Mouse (Mus musculus) Muller cell, postnatal 12 days (primary cell): ENCODE measurements around the gene Kcnd3.

ENCODE experiments used
- DNase-seq: peaks from one replicate; pipeline ENCODE4 v3.0.0-alpha.2; 2015; ENCODE audit errors: inconsistent ontology term

Gene Kcnd3

GRCm38 (mm10) chr3:105521178-105521631, 69.1 kb downstream of the Kcnd3 start:
- DNase-seq = peak; percentile 88

GRCm38 (mm10) chr3:105521639-105522038, 69.5 kb downstream of the Kcnd3 start:
- DNase-seq = no peak

- DNase-seq = no peak
Measured at GRCm38 (mm10) chr3:105528860-105529259, 76.7 kb downstream of the Kcnd3 start.

GRCm38 (mm10) chr3:105529700-105530099, 77.6 kb downstream of the Kcnd3 start:
- no peak for DNase-seq

DNA sequence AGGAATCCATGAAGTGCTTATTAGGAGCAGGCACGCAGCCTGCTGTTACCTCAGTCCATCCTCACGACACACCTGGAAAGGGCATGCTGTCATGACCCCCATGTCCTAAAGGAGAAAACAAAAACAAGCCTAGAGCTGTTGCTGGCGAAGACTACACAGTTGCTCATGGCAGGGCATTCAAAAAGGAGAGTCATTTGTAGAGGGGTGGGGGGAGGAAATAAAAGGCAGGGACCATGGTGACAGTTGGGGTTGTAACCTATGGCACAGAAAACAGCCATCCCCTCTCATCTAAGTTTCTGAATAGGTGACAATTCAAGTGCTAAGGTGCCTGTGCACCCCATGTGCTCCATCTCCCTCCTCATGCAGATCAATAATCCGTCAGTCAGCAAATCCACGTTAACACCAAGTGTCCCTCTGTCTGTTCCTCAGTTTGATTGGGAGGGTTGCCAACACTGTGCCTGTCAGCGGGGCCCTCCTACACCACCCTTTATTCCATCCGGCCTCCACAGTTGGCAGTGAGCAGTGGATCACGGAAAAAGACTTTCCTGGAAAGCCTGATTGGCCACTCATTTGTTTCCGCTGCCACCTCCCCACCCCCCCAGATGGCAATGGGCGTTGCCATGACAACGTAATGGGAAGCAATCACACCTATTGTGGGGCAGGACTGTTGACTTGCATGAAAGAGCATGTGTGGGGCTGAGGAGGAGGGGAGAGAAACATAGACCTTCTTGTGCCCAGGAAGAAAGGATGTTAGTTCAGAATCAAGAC, 78.4 kb downstream of the Kcnd3 start:
- DNase-seq = peak; percentile 63

GRCm38 (mm10) chr3:105538406-105538805, 86.3 kb downstream of the Kcnd3 start:
- peak; percentile 84 for DNase-seq

DNA sequence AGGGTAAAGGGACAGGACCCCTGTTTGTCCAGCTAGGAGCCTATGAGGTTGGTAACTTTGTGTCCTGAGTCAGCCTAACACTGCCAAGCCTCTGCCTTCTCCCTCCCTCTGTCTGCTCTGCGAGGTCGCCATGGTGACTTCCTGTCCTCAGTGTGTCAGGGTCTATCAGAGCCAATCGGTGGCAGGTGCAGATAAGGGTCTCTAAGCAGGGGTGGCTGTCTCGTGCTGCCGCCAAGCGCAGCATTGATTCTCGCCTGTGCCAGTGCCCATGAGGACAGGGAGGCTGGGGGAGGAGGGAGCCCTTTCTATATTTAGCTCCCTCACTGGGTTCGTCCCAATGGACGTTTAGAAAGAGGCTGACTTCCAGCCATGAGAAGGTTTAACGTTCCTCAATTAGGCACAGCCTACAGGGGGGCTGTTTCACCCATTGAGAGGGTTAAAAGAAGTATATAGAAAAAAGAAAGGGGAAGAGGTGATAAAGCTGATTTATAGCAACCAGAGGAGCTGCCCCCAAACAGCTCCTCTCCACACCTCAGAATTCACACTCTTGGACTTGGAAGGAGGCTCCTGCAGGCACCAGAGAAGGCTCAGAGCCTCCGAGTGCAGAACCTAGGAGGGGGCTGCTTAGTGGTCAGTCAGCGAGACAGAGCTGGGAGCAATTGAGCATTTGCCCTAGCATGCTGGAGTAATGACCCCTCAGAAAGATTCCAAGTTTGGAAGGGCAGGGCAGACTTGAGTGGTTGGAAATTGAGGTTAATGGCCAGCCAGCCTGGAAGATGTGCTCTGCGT, 86.9 kb downstream of the Kcnd3 start:
- no peak for DNase-seq

GRCm38 (mm10) chr3:105542741-105543140, 90.6 kb downstream of the Kcnd3 start:
- DNase-seq = no peak

- DNase-seq = no peak
Measured at GRCm38 (mm10) chr3:105544106-105544505, 92.0 kb downstream of the Kcnd3 start.

GRCm38 (mm10) chr3:105546611-105547071, 94.5 kb downstream of the Kcnd3 start:
- DNase-seq = peak; percentile 54

DNA sequence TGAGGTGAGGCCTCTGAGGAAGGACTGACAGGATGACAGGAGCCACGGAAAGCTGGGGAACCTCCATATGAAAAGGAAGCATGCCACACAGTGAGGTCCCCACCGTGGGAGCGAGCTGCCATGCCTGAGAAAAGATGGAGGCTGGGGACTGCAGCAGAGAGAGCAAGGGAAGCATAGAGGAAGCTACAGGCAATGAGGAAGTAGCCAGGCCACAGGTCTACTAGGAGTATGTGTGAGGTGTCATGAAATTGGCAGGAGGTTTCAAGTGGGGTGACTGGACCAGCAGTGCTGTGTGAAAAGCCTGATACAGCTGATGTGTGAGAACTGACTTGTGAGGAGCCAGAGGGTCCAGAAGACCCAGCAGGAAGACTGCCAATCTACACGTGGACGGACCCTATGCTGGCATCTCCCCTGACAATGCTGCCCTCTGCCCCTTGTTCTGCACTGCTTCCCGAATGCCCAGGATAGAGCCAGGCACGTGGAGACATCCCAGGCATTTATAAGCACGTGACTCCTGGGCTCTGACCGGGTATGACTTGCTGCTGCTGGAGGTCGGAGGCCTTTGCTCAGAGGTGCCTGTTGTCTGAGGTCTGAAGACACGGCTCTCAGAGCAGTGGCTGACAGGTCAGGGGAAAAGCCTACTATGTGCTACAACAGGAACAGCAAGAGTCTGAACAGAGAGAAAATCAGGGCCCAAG, 96.1 kb downstream of the Kcnd3 start:
- no peak for DNase-seq

DNA sequence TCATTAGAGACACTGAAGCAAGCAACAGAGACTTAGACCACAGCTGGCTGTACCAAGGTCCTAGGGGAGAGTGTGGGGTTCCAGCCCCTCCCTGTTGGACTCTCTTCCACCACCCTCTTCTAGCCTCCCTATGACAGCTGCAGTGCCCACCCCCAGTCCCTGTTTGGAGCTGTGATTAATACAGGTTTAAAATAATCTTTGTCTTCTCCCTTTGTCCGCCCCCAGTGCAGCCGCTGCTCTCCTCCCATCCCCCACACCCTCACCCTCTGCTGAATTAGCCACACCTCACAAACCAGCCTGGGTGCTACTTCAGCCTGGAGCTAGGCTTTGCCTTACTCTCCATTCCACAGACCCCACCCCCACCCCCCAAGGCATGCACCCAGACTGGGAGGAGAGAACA, 107.3 kb downstream of the Kcnd3 start:
- DNase-seq = no peak

GRCm38 (mm10) chr3:105566973-105567372, 114.8 kb downstream of the Kcnd3 start:
- no peak for DNase-seq

GRCm38 (mm10) chr3:105567472-105567871, 115.3 kb downstream of the Kcnd3 start:
- DNase-seq = no peak

DNA sequence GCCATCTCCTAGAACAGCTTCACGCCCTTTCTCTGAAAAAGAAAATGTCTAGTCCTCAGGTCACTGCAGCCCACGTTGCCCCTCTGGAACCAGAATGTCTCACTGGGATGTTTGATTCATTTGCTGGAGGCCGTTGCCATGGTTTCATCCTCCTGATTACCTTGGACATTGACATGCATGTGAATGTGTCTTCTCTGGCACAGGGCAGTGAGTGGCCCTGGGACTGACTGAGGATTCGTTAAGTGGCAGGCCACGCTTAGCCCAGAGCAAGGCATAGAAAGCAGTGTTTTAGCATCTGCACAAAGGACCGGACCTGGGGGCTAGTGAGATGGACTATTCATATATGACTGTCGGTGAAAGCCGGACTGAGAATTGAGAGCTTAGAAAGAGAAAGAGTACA, 116.3 kb downstream of the Kcnd3 start:
- DNase-seq = no peak

DNA sequence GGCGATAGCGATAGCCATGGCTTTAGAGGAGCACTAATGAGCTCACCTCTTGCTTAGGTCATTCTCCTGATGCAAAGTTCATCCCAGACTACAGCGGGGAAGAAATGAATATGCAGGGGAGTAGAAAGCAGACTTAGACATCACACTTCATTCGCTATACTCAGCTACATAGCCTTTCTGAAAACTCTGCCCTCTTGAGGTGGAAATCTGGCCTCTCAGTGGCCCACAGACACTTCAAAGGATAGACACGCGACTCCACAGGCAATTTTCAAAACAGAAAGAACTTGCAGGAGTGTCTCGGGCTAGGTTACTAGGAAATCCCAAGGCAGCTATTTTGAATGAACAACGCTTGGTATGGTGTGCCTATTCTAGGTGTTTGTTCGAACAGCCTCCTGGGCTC, 116.7 kb downstream of the Kcnd3 start:
- no peak for DNase-seq

GRCm38 (mm10) chr3:105569310-105569752, 117.2 kb downstream of the Kcnd3 start:
- DNase-seq = peak; percentile 58

- no peak for DNase-seq
Measured at GRCm38 (mm10) chr3:105569950-105570349, 117.8 kb downstream of the Kcnd3 start.

DNA sequence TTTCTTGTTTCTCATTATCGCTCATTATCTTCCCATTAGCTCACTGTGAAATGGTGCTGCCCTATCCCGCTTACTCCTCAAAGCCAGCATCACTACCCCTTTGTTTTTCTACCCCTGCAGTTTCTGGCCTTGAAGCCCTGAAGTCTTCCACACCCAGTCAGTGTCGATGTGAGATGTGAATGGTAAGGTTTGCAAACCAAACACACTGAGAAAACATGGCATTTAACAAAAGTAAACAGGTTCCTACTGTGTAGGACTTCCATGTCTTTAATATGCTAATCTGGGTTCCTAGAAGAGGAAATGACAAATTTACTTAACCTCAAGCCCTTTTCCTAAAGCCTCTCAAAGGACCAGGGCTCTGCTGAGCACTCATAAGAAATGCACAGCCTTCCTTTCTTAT, 118.7 kb downstream of the Kcnd3 start:
- no peak for DNase-seq

GRCm38 (mm10) chr3:105571944-105572343, 119.8 kb downstream of the Kcnd3 start:
- DNase-seq = no peak

DNA sequence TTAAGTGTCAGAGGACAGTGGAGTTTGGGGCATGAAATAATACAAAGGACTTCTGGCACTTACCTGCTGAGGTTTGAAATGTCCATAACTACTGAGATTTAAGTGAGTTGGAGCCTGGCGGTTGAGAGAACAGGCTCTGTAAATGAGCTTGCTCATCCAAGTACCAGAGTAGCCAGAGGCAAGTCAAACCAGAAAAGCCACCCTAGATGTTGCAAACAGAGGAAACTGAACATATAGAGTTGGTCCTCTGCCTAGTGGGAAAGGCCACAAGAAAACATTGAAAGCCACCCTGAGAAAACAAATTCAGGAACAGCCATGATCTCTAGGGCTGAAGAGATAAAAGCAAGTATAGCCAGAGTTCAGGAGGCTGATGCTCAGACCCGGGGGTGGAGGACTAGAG, 121.0 kb downstream of the Kcnd3 start:
- no peak for DNase-seq

GRCm38 (mm10) chr3:105578320-105578719, 126.2 kb downstream of the Kcnd3 start:
- DNase-seq = no peak
